Mouse (Mus musculus) CH12F3 (cell line): ENCODE measurements around the gene Gtf3a.

Experiments
- in situ Hi-C: fragments of 300-500 bp; cut with MboI; formaldehyde crosslinking; loops from 2 replicates; pipeline ENCODE4 v1.14.3; 2020; ENCODE audit warnings: low sequenced_read_pairs

The Gtf3a gene

GRCm38 (mm10) chr5:146948508-146949088, at the start of gene Gtf3a:
Gene Gtf3a, plus strand, starts transcription at chr5:146948657.
- in situ Hi-C loops, result no loop called here

GRCm38 (mm10) chr5:146900331-146900730, 48.1 kb upstream of the Gtf3a start:
- in situ Hi-C loops, result loop anchor here (10.0 kb wide), 1 partner anchor 196 kb away; no protein-coding TSS in a partner anchor

- in situ Hi-C loops, result loop anchor here (10.0 kb wide), 1 partner anchor 197 kb away; no protein-coding TSS in a partner anchor
Measured at GRCm38 (mm10) chr5:146901501-146901900, 47.0 kb upstream of the Gtf3a start.

- in situ Hi-C loops, result loop anchor here (10.0 kb wide), 1 partner anchor 200 kb away; no protein-coding TSS in a partner anchor
Measured at GRCm38 (mm10) chr5:146904404-146904803, 44.1 kb upstream of the Gtf3a start.

- in situ Hi-C loops, result loop anchor here (10.0 kb wide), 1 partner anchor 201 kb away; no protein-coding TSS in a partner anchor
Measured at GRCm38 (mm10) chr5:146905486-146906172, 42.8 kb upstream of the Gtf3a start.

GRCm38 (mm10) chr5:146907533-146907932, 40.9 kb upstream of the Gtf3a start:
- in situ Hi-C loops, result loop anchor here (10.0 kb wide), 1 partner anchor 203 kb away; no protein-coding TSS in a partner anchor

GRCm38 (mm10) chr5:146908629-146909028, 39.8 kb upstream of the Gtf3a start:
- in situ Hi-C loops, result loop anchor here (10.0 kb wide), 1 partner anchor 204 kb away; no protein-coding TSS in a partner anchor

- in situ Hi-C loops, result loop anchor here (10.0 kb wide), 2 partner anchors 313 to 393 kb away; partner anchors contain the start of gene Cdx2
Measured at GRCm38 (mm10) chr5:146912206-146912605, 36.3 kb upstream of the Gtf3a start.

- in situ Hi-C loops, result loop anchor here (10.0 kb wide), 2 partner anchors 311 to 391 kb away; partner anchors contain the start of gene Cdx2
Measured at GRCm38 (mm10) chr5:146913355-146913754, 35.1 kb upstream of the Gtf3a start.

- in situ Hi-C loops, result loop anchor here (10.0 kb wide), 2 partner anchors 311 to 391 kb away; partner anchors contain the start of gene Cdx2
Measured at GRCm38 (mm10) chr5:146914088-146914766, 34.2 kb upstream of the Gtf3a start.

GRCm38 (mm10) chr5:146916273-146916672, 32.2 kb upstream of the Gtf3a start:
- in situ Hi-C loops, result loop anchor here (10.0 kb wide), 2 partner anchors 309 to 389 kb away; partner anchors contain the start of gene Cdx2

- in situ Hi-C loops, result loop anchor here (10.0 kb wide), 2 partner anchors 308 to 388 kb away; partner anchors contain the start of gene Cdx2
Measured at GRCm38 (mm10) chr5:146916806-146917205, 31.7 kb upstream of the Gtf3a start.

- in situ Hi-C loops, result loop anchor here (10.0 kb wide), 2 partner anchors 307 to 387 kb away; partner anchors contain the start of gene Cdx2
Measured at GRCm38 (mm10) chr5:146917357-146917756, 31.1 kb upstream of the Gtf3a start.

GRCm38 (mm10) chr5:146919874-146920273, 28.6 kb upstream of the Gtf3a start:
- in situ Hi-C loops, result loop anchor here (10.0 kb wide), 2 partner anchors 305 to 385 kb away; partner anchors contain the start of gene Cdx2

GRCm38 (mm10) chr5:146920314-146921161, 27.9 kb upstream of the Gtf3a start:
- in situ Hi-C loops, result no loop called here

- in situ Hi-C loops, result no loop called here
Measured at GRCm38 (mm10) chr5:146921224-146921623, 27.2 kb upstream of the Gtf3a start.

- in situ Hi-C loops, result no loop called here
Measured at GRCm38 (mm10) chr5:146923547-146923946, 24.9 kb upstream of the Gtf3a start.

GRCm38 (mm10) chr5:146926673-146927072, 21.8 kb upstream of the Gtf3a start:
- in situ Hi-C loops, result no loop called here

GRCm38 (mm10) chr5:146931422-146931821, 17.0 kb upstream of the Gtf3a start:
- in situ Hi-C loops, result no loop called here
